Mouse (Mus musculus) stomach, postnatal 0 days (tissue): ENCODE data around the gene Ptger3. TPM values are rescaled to one million over a fixed set of nuclear protein-coding genes. Genes with fewer than 3 reads are reported as not detected.
A peak's percentile ranks its signal among the peaks of the same experiment; 100 is the strongest.

ENCODE experiments used
- ATAC-seq: fragments of 200-750 bp; cut with Nextera tagmentation; 2 replicates; pipeline ENCODE4 v1.8.0; 2017; ENCODE audit not compliant: low FRiP score, low TSS enrichment
- DNase-seq: peaks from one replicate; pipeline ENCODE4 v3.0.0-alpha.2; 2016; ENCODE audit warnings: low spot score
- H3K27ac ChIP-seq: fragments of 300-500 bp; sonication (generic); replicated peaks from 2 replicates; pipeline ENCODE4 v1.5.1; 2014; ENCODE audit warnings: mild to moderate bottlenecking, control low read depth
- H3K27me3 ChIP-seq: fragments of 300-500 bp; sonication (generic); 2 replicates; pipeline ENCODE4 v1.6.1; 2014; ENCODE audit warnings: low read length; ENCODE audit not compliant: control insufficient read depth, insufficient read depth
- H3K36me3 ChIP-seq: fragments of 300-500 bp; sonication (generic); 2 replicates; pipeline ENCODE4 v1.6.1; 2014; ENCODE audit warnings: low read length, mixed read lengths; ENCODE audit not compliant: control insufficient read depth, insufficient read depth
- H3K4me1 ChIP-seq: fragments of 300-500 bp; sonication (generic); replicated peaks from 2 replicates; pipeline ENCODE4 v1.6.1; 2014; ENCODE audit warnings: antibody characterized with exemption; ENCODE audit not compliant: control insufficient read depth, insufficient read depth
- H3K4me2 ChIP-seq: fragments of 300-500 bp; sonication (generic); replicated peaks from 2 replicates; pipeline ENCODE4 v1.6.1; 2014; ENCODE audit warnings: low read depth, mild to moderate bottlenecking, control low read depth, moderate library complexity
- H3K4me3 ChIP-seq: fragments of 300-500 bp; sonication (generic); 2 replicates; pipeline ENCODE4 v1.5.1; 2014; ENCODE audit warnings: low read depth, low read length, control low read depth
- H3K9ac ChIP-seq: fragments of 300-500 bp; sonication (generic); 2 replicates; pipeline ENCODE4 v1.6.1; 2014; ENCODE audit warnings: mild to moderate bottlenecking, low read length, control low read depth, mixed read lengths
- H3K9me3 ChIP-seq: fragments of 300-500 bp; sonication (generic); 2 replicates; pipeline ENCODE4 v1.6.1; 2016; ENCODE audit warnings: low read length; ENCODE audit not compliant: control insufficient read depth
- CTCF ChIP-seq: IDR thresholded peaks from 2 replicates; pipeline ENCODE4 v1.5.1; 2016; ENCODE audit warnings: antibody characterized with exemption, low read depth, mild to moderate bottlenecking, moderate library complexity
- EP300 ChIP-seq: optimal IDR thresholded peaks from 2 replicates; pipeline ENCODE3; 2016; ENCODE audit warnings: antibody characterized with exemption
- WGBS: fragments of 180-500 bp; shearing (Covaris S2); extraction: QIAGEN DNeasy Blood & Tissue Kit; methylation state at CpG from one replicate; pipeline ENCODE4 v1.1.7; 2014; 5-methylcytosine and 5-hydroxymethylcytosine counted together
- polyA plus RNA-seq: library from polyadenylated mRNA; unstranded; fragments of >200 nt; fragmentation: Nextera tagmentation; extraction: Ambion mirVana; gene quantifications from 2 replicates; pipeline ENCODE4 v1.2.1, GENCODE M21; 2015

Ptger3 gene
- polyA plus RNA-seq, 1 experiment from 2014 or later = 17.4 TPM

- Histone ChIP-seq H3K27me3 (peaks cover 5% of the 10 kb centered on the region; the same call in 1 of the 2 replicates), H3K9me3 (no peaks in the 10 kb centered on the region), H3K9ac (peak within 1 kb of the TSS; percentile 91), H3K4me2 (peak within 1 kb of the TSS; percentile 57), H3K27ac (peak within 1 kb of the TSS; percentile 95), H3K4me3 (peak within 1 kb of the TSS; percentile 82), H3K36me3 (no peaks in the 10 kb centered on the region), H3K4me1 (peaks cover 2% of the 10 kb centered on the region; the same call in 1 of the 2 replicates)
- WGBS = under 1% methylated on average over 73 of the region's 91 CpGs
- TF ChIP-seq EP300 = peak; percentile 78
- TF ChIP-seq CTCF = no peak
- ATAC-seq (peak; percentile 97), DNase-seq (peak; percentile 92)
Observed at GRCm38 (mm10) chr3:157533964-157534785, 32.5 kb upstream of the Ptger3 start, which contains the start of gene Zranb2. Zranb2 (plus strand) TSS chr3:157534160.

GRCm38 (mm10) chr3:157534786-157535415 lies 31.8 kb upstream of the Ptger3 start:
- DNase-seq (no peak), ATAC-seq (peak; percentile 24; the same call in 1 of the 2 replicates)
- peaks cover 2% of the 10 kb centered on the region; the same call in 1 of the 2 replicates for H3K4me1 ChIP-seq
- peak overlapping the region; percentile 57 for H3K4me2 ChIP-seq
- H3K27me3 ChIP-seq = peaks cover 5% of the 10 kb centered on the region; the same call in 1 of the 2 replicates
- peak overlapping the region; percentile 95 for H3K27ac ChIP-seq
- 2% methylated on average over 15 of the region's 15 CpGs for WGBS
- H3K9me3 ChIP-seq = no peaks in the 10 kb centered on the region
- TF ChIP-seq CTCF (no peak), EP300 (no peak)
- no peaks in the 10 kb centered on the region for H3K36me3 ChIP-seq
- peak overlapping the region; percentile 82 for H3K4me3 ChIP-seq
- H3K9ac ChIP-seq = peak overlapping the region; percentile 91

GRCm38 (mm10) chr3:157549323-157549722 lies 17.4 kb upstream of the Ptger3 start:
- no peak for TF ChIP-seq EP300
- Histone ChIP-seq H3K4me1 (no peaks in the 10 kb centered on the region), H3K9me3 (no peaks in the 10 kb centered on the region), H3K36me3 (peaks cover 12% of the 10 kb centered on the region), H3K4me3 (no peak overlapping the region), H3K9ac (no peak overlapping the region), H3K4me2 (no peak overlapping the region), H3K27me3 (no peaks in the 10 kb centered on the region), H3K27ac (no peak overlapping the region)
- no peak for ATAC-seq
- WGBS = 84% methylated on average over 2 of the region's 2 CpGs
- no peak for DNase-seq

- no peak for DNase-seq
- Histone ChIP-seq H3K9ac (no peak overlapping the region), H3K27ac (no peak overlapping the region), H3K4me2 (no peak overlapping the region), H3K36me3 (peaks cover 9% of the 10 kb centered on the region; the same call in 1 of the 2 replicates), H3K4me1 (no peaks in the 10 kb centered on the region), H3K4me3 (no peak overlapping the region), H3K9me3 (no peaks in the 10 kb centered on the region), H3K27me3 (no peaks in the 10 kb centered on the region)
- no peak for TF ChIP-seq CTCF
- no peak for TF ChIP-seq EP300
- WGBS = 93% methylated on average over 3 of the region's 3 CpGs
- ATAC-seq = no peak
Observed at GRCm38 (mm10) chr3:157549758-157550600, 16.7 kb upstream of the Ptger3 start.

- H3K27me3 ChIP-seq = peaks cover 3% of the 10 kb centered on the region; the same call in 1 of the 2 replicates
- TF ChIP-seq EP300 (no peak), CTCF (peak; percentile 83)
- whole genome bisulfite sequencing = 3% methylated on average over 2 of the region's 2 CpGs
- no peak overlapping the region for H3K4me2 ChIP-seq
- DNase-seq (no peak), ATAC-seq (no peak)
- H3K9ac ChIP-seq = no peak overlapping the region
- H3K4me1 ChIP-seq = no peaks in the 10 kb centered on the region
- no peak overlapping the region for H3K27ac ChIP-seq
- no peak overlapping the region for H3K4me3 ChIP-seq
- no peaks in the 10 kb centered on the region for H3K36me3 ChIP-seq
- H3K9me3 ChIP-seq = no peaks in the 10 kb centered on the region
Observed at GRCm38 (mm10) chr3:157565196-157565595, 1.5 kb upstream of the Ptger3 start.
